Mouse (Mus musculus) small intestine, adult 2 months (tissue): ENCODE results near the gene Tceanc2.

ENCODE experiments used
- CTCF ChIP-seq: fragments of 200-500 bp; IDR thresholded peaks from 2 replicates; pipeline ENCODE4 v1.5.1; 2012; ENCODE audit warnings: low read depth, mild to moderate bottlenecking, control low read depth, inconsistent platforms, low read length, moderate library complexity, mixed read lengths; ENCODE audit not compliant: insufficient replicate concordance, insufficient read length; ENCODE audit errors: extremely low read depth
- POLR2A ChIP-seq: fragments of 200-500 bp; IDR thresholded peaks from 2 replicates; pipeline ENCODE4 v1.6.1; 2012; ENCODE audit warnings: low read depth, mild to moderate bottlenecking, control low read depth, inconsistent platforms, low read length, moderate library complexity

DNA sequence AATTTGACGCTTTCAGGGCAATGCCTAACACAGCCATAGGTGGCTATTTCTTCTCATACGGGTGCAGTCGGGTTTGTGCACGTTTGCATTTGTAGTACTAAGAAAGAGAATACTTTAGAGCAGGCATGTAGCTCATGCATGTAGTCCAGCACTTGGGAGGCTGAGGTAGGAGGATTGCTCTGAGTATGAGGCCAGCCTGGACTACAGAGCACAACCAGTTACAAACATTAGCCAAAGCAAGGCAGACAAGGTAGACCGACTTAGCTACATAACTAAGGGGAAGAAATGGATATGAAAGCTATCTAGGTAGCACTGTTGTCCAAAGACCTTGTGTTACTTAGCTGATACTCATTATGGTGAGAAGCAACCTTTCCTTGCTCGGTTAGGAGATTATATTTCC, 3.0 kb upstream of the Tceanc2 start:
- TF ChIP-seq POLR2A (no peak), CTCF (no peak)
